Comparison of ENCODE assay signal across 7 mouse cellular contexts in the genomic region with DNA sequence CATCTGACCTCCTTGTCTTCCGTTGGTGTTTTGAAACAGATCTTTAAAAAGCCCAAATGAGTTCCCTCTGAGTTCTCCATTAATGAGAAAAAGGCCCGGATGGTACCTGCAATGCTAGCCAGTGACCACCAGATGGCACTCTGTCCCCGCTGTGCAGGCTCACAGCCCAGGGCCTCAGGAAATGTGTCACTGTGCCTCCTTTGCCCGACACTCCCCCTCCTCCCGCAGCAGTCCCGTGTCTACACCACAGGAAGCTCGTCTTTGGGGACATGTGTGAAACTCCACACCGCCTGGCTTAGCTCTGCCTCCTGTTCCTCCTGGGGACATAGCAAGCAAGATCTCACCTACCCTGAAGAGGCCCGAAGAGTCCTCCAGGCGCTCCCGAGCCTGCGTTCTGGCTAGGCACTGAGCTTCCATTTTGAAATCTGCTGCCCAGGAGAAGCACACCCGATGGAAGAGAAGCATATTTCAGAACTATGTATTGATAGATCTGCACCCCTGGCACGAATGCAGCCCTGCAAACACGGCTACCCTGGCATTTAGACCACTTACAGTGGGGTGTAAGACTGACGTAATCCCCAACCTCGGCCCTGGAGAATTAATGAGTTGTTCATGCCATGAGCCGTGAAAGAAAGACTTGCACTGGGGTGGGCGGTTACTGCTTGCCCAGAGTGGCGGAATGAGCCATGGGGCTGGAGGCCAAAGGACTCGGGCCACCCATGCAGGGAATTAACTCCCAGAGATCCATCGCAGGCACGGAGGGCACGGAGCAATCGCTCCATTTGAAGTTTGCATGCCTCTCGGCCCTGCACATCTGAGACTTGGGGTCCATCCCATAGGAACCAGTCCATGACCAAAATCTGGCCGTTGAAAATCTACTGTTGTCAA. TPM values are rescaled to one million over a fixed set of nuclear protein-coding genes. Genes with fewer than 3 reads are reported as not detected.
DNase-seq lines count a peak whose midpoint lies in the region; ATAC-seq lines count a peak whose summit lies in the region.

No protein-coding gene starts in this region.

- H3K36me3 ChIP-seq in intestine, embryonic 16.5 days (ENCODE audit: control insufficient read depth, insufficient read depth, low read length): no peaks in the 10 kb centered on the region
- no peaks in the 10 kb centered on the region for H3K36me3 ChIP-seq in midbrain, embryonic 11.5 days (ENCODE audit: control insufficient read depth, insufficient read depth, low read length)

- H3K4me1 ChIP-seq in intestine, embryonic 16.5 days (ENCODE audit: control insufficient read depth, insufficient read depth, low read length): peaks cover 5% of the 10 kb centered on the region; the same call in 1 of the 2 replicates
- peaks cover 8% of the 10 kb centered on the region for H3K4me1 ChIP-seq in midbrain, embryonic 11.5 days (ENCODE audit: control insufficient read depth, insufficient read depth, low read length)

- 26% methylated on average over 27 of the region's 27 CpGs for WGBS in intestine, embryonic 16.5 days
- 8% methylated on average over 27 of the region's 27 CpGs for WGBS in midbrain, embryonic 11.5 days

- H3K9ac ChIP-seq in intestine, embryonic 16.5 days (ENCODE audit: low read depth, low read length): peak overlapping the region; percentile 74
- peak overlapping the region; percentile 67 for H3K9ac ChIP-seq in midbrain, embryonic 11.5 days (ENCODE audit: low read length)

- DNase-seq in adrenal gland, adult 2 months: peak; percentile 94
- DNase-seq in embryo, embryonic 11.5 days (ENCODE audit: low read depth, low spot score): peak; percentile 85
- DNase-seq in gastrocnemius, postnatal 4 days (ENCODE audit: low spot score in 2 of 2): peak; percentile 83 to 86
- DNase-seq in left cerebral cortex, postnatal 36 days (ENCODE audit: low spot score in 2 of 2): peak; percentile 93 to 94
- peak; percentile 99 for DNase-seq in midbrain, embryonic 11.5 days (ENCODE audit: low spot score, missing footprints)
- peak; percentile 96 for DNase-seq in skeletal muscle tissue, adult 2 months (ENCODE audit: low read depth, low spot score)

- H3K9me3 ChIP-seq in intestine, embryonic 16.5 days (ENCODE audit: control insufficient read depth, low read length): no peaks in the 10 kb centered on the region
- H3K9me3 ChIP-seq in midbrain, embryonic 11.5 days (ENCODE audit: control insufficient read depth, low read length): no peaks in the 10 kb centered on the region

- H3K27me3 ChIP-seq in intestine, embryonic 16.5 days (replicated peaks; ENCODE audit: control insufficient read depth, insufficient read depth, low read length): no peaks in the 10 kb centered on the region
- H3K27me3 ChIP-seq in midbrain, embryonic 11.5 days (ENCODE audit: control insufficient read depth, insufficient read depth, low read length): no peaks in the 10 kb centered on the region

- peak overlapping the region; percentile 61 for H3K27ac ChIP-seq in intestine, embryonic 16.5 days (ENCODE audit: low read length)
- H3K27ac ChIP-seq in midbrain, embryonic 11.5 days (ENCODE audit: low read depth, low read length): peak overlapping the region; percentile 60

- H3K4me3 ChIP-seq in intestine, embryonic 16.5 days (ENCODE audit: low read length): peak overlapping the region; percentile 40
- peak overlapping the region; percentile 37 for H3K4me3 ChIP-seq in midbrain, embryonic 11.5 days (ENCODE audit: low read depth, low read length)

- ATAC-seq in intestine, embryonic 16.5 days: peak; percentile 93
- peak; percentile 92 for ATAC-seq in midbrain, embryonic 11.5 days (ENCODE audit: low FRiP score)

- intact Hi-C loops in left cerebral cortex, postnatal 36 days (cut with DNase I): loop anchor here (1.0 to 10.0 kb wide), 5 partner anchors 97 to 424 kb away; no protein-coding TSS in a partner anchor

- H3K4me2 ChIP-seq in intestine, embryonic 16.5 days (ENCODE audit: low read depth, low read length): peak overlapping the region; percentile 56
- peak overlapping the region; percentile 65 for H3K4me2 ChIP-seq in midbrain, embryonic 11.5 days

RNA-seq across cellular contexts. Expression of a gene that starts 22.9 kb away (rescaled TPM):
- 1 to 10 TPM; 4.8 to 5.0 TPM for total RNA-seq in adrenal gland, adult 2 months (2021)
- 3.8 and 4.1 TPM in 2 replicates for polyA plus RNA-seq in adrenal gland, adult 2 months (2012; rRNA removed)
- 1 to 10 TPM; 6.5 TPM for total RNA-seq in gastrocnemius, postnatal 4 days (2021)
- 1.6 and 1.9 TPM in 2 replicates for polyA plus RNA-seq in intestine, embryonic 16.5 days (2015; fragmentation: Nextera tagmentation; extraction: Ambion mirVana)
- total RNA-seq in left cerebral cortex, postnatal 36 days (2021): 1 to 10 TPM; 3.1 to 4.4 TPM
- 2.2 TPM in 2 replicates for polyA plus RNA-seq in midbrain, embryonic 11.5 days (2014; fragmentation: Nextera tagmentation; extraction: Ambion mirVana)

Comparison
In these comparisons a context has a peak if more than half of its experiments do, and no peak if none do; other contexts are left out.
1. Peak in every context shown above with its lines: DNase-seq, ATAC-seq, H3K4me3 ChIP-seq and H3K27ac ChIP-seq.